Comparison of ENCODE assay signal across 29 mouse cellular contexts in the genomic region with DNA sequence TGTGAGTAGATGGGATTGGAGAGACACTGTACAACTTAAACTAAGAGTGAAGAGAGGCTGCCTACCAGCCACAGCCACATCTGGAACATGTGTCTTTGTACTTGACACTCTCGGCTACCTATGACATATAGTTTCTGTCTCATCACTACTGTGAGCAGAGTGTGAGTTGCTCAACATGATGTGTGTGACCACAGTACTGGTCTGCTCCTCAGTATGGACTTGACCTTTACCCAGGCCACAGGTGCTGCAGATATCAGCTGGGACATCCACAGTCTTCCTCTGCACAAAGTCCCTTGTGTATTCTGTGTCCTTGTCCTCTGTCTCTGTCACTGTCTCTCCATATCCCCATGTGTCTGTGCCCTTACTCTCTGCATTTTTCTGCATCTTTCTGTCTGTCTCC.
A peak's percentile ranks its signal among the peaks of the same experiment; 100 is the strongest.
DNase-seq lines count a peak whose midpoint lies in the region; ATAC-seq and TF ChIP-seq lines count a peak whose summit lies in the region.
"Had no signal": no experiment of that assay in that cellular context is flagged by ENCODE, and none has a peak within 500 bp of the region (broad histone marks: within the 10 kb centered on the region; RNA-seq: fewer than 3 reads in every experiment).

No protein-coding gene starts in this region.

- no peaks in the 10 kb centered on the region for H3K27me3 ChIP-seq in hindbrain, embryonic 12.5 days
- no peaks in the 10 kb centered on the region for H3K27me3 ChIP-seq in hindbrain, embryonic 11.5 days (ENCODE audit: control insufficient read depth, insufficient read depth, low read length)
- H3K27me3 ChIP-seq in lung, embryonic 14.5 days (ENCODE audit: insufficient read depth, low read length), result no peaks in the 10 kb centered on the region
- no peaks in the 10 kb centered on the region for H3K27me3 ChIP-seq in forebrain, embryonic 15.5 days
- no peaks in the 10 kb centered on the region for H3K27me3 ChIP-seq in liver, embryonic 16.5 days (ENCODE audit: control insufficient read depth, insufficient read depth, low read depth, low read length)
- H3K27me3 ChIP-seq: CH12.LX; heart, embryonic 12.5 days; hindbrain, embryonic 15.5 days; kidney, embryonic 15.5 days; limb, embryonic 13.5 days; neural tube, embryonic 15.5 days; Patski had no signal

- no peaks in the 10 kb centered on the region for H3K9me3 ChIP-seq in hindbrain, embryonic 12.5 days (replicated peaks)
- no peaks in the 10 kb centered on the region for H3K9me3 ChIP-seq in hindbrain, embryonic 11.5 days (ENCODE audit: control insufficient read depth, low read length)
- no peaks in the 10 kb centered on the region for H3K9me3 ChIP-seq in lung, embryonic 14.5 days (ENCODE audit: low read depth, low read length)
- no peaks in the 10 kb centered on the region for H3K9me3 ChIP-seq in forebrain, embryonic 15.5 days
- no peaks in the 10 kb centered on the region for H3K9me3 ChIP-seq in liver, embryonic 16.5 days (replicated peaks; ENCODE audit: control insufficient read depth, low read length)
- H3K9me3 ChIP-seq: heart, embryonic 12.5 days; hindbrain, embryonic 15.5 days; kidney, embryonic 15.5 days; limb, embryonic 13.5 days; neural tube, embryonic 15.5 days had no signal

- ATAC-seq in hindbrain, embryonic 12.5 days (ENCODE audit: low FRiP score), result no peak
- ATAC-seq in hindbrain, embryonic 11.5 days (ENCODE audit: low FRiP score), result no peak
- peak; percentile 38; the same call in 1 of the 2 replicates for ATAC-seq in lung, embryonic 14.5 days (ENCODE audit: insufficient read depth)
- ATAC-seq in forebrain, embryonic 15.5 days (replicated peaks), result no peak; the same call in 1 of the 2 replicates
- ATAC-seq in liver, embryonic 16.5 days (ENCODE audit: low read depth), result peak; percentile 86
- ATAC-seq: Patski had no signal

- H3K27ac ChIP-seq in hindbrain, embryonic 12.5 days, result peak overlapping the region; percentile 66; the same call in 1 of the 2 replicates
- no peak overlapping the region for H3K27ac ChIP-seq in hindbrain, embryonic 11.5 days (ENCODE audit: low read depth, low read length)
- H3K27ac ChIP-seq in lung, embryonic 14.5 days (ENCODE audit: low read depth), result no peak overlapping the region
- peak overlapping the region; percentile 62 for H3K27ac ChIP-seq in forebrain, embryonic 15.5 days (replicated peaks)
- H3K27ac ChIP-seq in liver, embryonic 16.5 days (ENCODE audit: low read length), result no peak overlapping the region
- H3K27ac ChIP-seq: kidney, embryonic 15.5 days; stomach, postnatal 0 days had no signal

- no peak for TF ChIP-seq CTCF in lung, embryonic 14.5 days (IDR thresholded peaks at IDR 0.05; ENCODE audit: low read depth)

- no peak overlapping the region for H3K4me3 ChIP-seq in hindbrain, embryonic 12.5 days
- no peak overlapping the region for H3K4me3 ChIP-seq in hindbrain, embryonic 11.5 days (ENCODE audit: low read depth, low read length)
- no peak overlapping the region for H3K4me3 ChIP-seq in lung, embryonic 14.5 days (ENCODE audit: low read depth, low read length)
- no peak overlapping the region for H3K4me3 ChIP-seq in forebrain, embryonic 15.5 days
- H3K4me3 ChIP-seq in liver, embryonic 16.5 days (ENCODE audit: low read depth, low read length), result no peak overlapping the region
- H3K4me3 ChIP-seq: erythroblast, embryonic 14.5 days; heart, embryonic 12.5 days; hindbrain, embryonic 15.5 days; kidney, embryonic 15.5 days; limb, embryonic 13.5 days; neural tube, embryonic 15.5 days had no signal

- H3K4me2 ChIP-seq in hindbrain, embryonic 12.5 days (replicated peaks), result no peak overlapping the region
- no peak overlapping the region for H3K4me2 ChIP-seq in hindbrain, embryonic 11.5 days (replicated peaks; ENCODE audit: low read depth, low read length)
- no peak overlapping the region for H3K4me2 ChIP-seq in lung, embryonic 14.5 days
- no peak overlapping the region for H3K4me2 ChIP-seq in forebrain, embryonic 15.5 days (replicated peaks)
- no peak overlapping the region for H3K4me2 ChIP-seq in liver, embryonic 16.5 days (ENCODE audit: low read depth, low read length)
- H3K4me2 ChIP-seq: heart, embryonic 12.5 days; hindbrain, embryonic 15.5 days; kidney, embryonic 15.5 days; limb, embryonic 13.5 days; neural tube, embryonic 15.5 days had no signal

- H3K4me1 ChIP-seq in hindbrain, embryonic 12.5 days, result peaks cover 19% of the 10 kb centered on the region
- H3K4me1 ChIP-seq in hindbrain, embryonic 11.5 days (replicated peaks; ENCODE audit: control insufficient read depth, insufficient read depth, low read length), result peaks cover 2% of the 10 kb centered on the region; the same call in 1 of the 2 replicates
- H3K4me1 ChIP-seq in lung, embryonic 14.5 days (ENCODE audit: insufficient read depth), result no peaks in the 10 kb centered on the region
- peaks cover 27% of the 10 kb centered on the region for H3K4me1 ChIP-seq in forebrain, embryonic 15.5 days
- no peaks in the 10 kb centered on the region for H3K4me1 ChIP-seq in liver, embryonic 16.5 days (ENCODE audit: control insufficient read depth, low read depth, low read length)

- no peak for DNase-seq in hindbrain, embryonic 11.5 days (ENCODE audit: low spot score)
- no peak for DNase-seq in lung, embryonic 14.5 days
- no peak for DNase-seq in lung, adult 18-20 months
- no peak for DNase-seq in frontal cortex, postnatal 25 days (ENCODE audit: low spot score in 2 of 2)
- DNase-seq: adrenal gland, postnatal 36 days; B cell, adult 2 months; cerebellum, adult 9-11 months; gastrocnemius, postnatal 10 days; heart, adult 11 months; heart, postnatal 10 days; kidney, adult 11 months; kidney, postnatal 36 days; layer of hippocampus, postnatal 36 days; lung, postnatal 4 days; right cerebral cortex, postnatal 14 days; thymus, adult 2 months had no signal

- WGBS in hindbrain, embryonic 12.5 days, result 95% methylated on average over 1 of the region's 1 CpGs
- 93% methylated on average over 1 of the region's 1 CpGs for WGBS in hindbrain, embryonic 11.5 days
- WGBS in lung, embryonic 14.5 days, result 93% methylated on average over 1 of the region's 1 CpGs
- 93% methylated on average over 1 of the region's 1 CpGs for WGBS in forebrain, embryonic 15.5 days
- WGBS in liver, embryonic 16.5 days (ENCODE audit: insufficient replicate concordance), result 43% methylated on average over 1 of the region's 1 CpGs

- no peak overlapping the region for H3K9ac ChIP-seq in hindbrain, embryonic 12.5 days
- no peak overlapping the region for H3K9ac ChIP-seq in hindbrain, embryonic 11.5 days (ENCODE audit: low read depth, low read length)
- no peak overlapping the region for H3K9ac ChIP-seq in lung, embryonic 14.5 days
- H3K9ac ChIP-seq in forebrain, embryonic 15.5 days (replicated peaks), result no peak overlapping the region
- H3K9ac ChIP-seq in liver, embryonic 16.5 days (ENCODE audit: low read depth, low read length), result no peak overlapping the region
- H3K9ac ChIP-seq: heart, embryonic 12.5 days; hindbrain, embryonic 15.5 days; kidney, embryonic 15.5 days; limb, embryonic 13.5 days; neural tube, embryonic 15.5 days had no signal

- no peaks in the 10 kb centered on the region for H3K36me3 ChIP-seq in hindbrain, embryonic 12.5 days
- H3K36me3 ChIP-seq in hindbrain, embryonic 11.5 days (ENCODE audit: control insufficient read depth, insufficient read depth, low read length), result no peaks in the 10 kb centered on the region
- H3K36me3 ChIP-seq in lung, embryonic 14.5 days (ENCODE audit: insufficient read depth), result no peaks in the 10 kb centered on the region
- no peaks in the 10 kb centered on the region for H3K36me3 ChIP-seq in forebrain, embryonic 15.5 days
- H3K36me3 ChIP-seq in liver, embryonic 16.5 days (ENCODE audit: control insufficient read depth, insufficient read depth), result no peaks in the 10 kb centered on the region
- H3K36me3 ChIP-seq: G1E; heart, embryonic 12.5 days; hindbrain, embryonic 15.5 days; kidney, embryonic 15.5 days; limb, embryonic 13.5 days; neural tube, embryonic 15.5 days had no signal

Comparison
In these comparisons a context has a peak if more than half of its experiments do, and no peak if none do; other contexts are left out.
1. H3K27ac ChIP-seq: peak in hindbrain, embryonic 12.5 days (single experiment) and forebrain, embryonic 15.5 days (single experiment); none in hindbrain, embryonic 11.5 days (single experiment), lung, embryonic 14.5 days (single experiment) and liver, embryonic 16.5 days (single experiment).
2. ATAC-seq: peak in lung, embryonic 14.5 days (single experiment) and liver, embryonic 16.5 days (single experiment); none in hindbrain, embryonic 12.5 days (single experiment), hindbrain, embryonic 11.5 days (single experiment) and forebrain, embryonic 15.5 days (single experiment).